Mouse (Mus musculus) MEL-GATA-1-ER (cell line): Measurements from ENCODE around the gene Zfp146.

ENCODE experiments used
- DNase-seq: peaks from one replicate; pipeline ENCODE4 v3.0.0-alpha.2; 2012; ENCODE audit warnings: low read depth; ENCODE audit errors: extremely low read depth

The Zfp146 gene

DNA sequence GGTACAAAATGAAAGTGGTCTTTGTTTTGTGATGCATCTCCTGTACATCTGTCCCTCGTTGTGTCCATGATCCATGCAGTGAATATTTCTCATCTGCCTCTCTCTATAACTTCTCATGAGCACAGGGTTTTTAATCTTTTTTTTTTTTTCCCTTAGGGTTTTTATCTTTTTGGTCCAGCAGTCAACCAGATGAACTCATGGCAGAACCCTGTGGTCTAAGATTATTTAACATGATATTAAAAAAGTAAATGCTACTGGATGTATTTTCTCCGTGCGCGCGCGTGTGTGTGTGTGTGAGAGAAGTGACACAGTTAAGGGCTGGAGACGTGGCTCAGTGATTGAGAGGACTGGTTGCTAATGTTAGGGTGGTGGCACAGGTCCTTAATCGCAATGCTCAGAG, 39.6 kb downstream of the Zfp146 start:
- no peak for DNase-seq

DNA sequence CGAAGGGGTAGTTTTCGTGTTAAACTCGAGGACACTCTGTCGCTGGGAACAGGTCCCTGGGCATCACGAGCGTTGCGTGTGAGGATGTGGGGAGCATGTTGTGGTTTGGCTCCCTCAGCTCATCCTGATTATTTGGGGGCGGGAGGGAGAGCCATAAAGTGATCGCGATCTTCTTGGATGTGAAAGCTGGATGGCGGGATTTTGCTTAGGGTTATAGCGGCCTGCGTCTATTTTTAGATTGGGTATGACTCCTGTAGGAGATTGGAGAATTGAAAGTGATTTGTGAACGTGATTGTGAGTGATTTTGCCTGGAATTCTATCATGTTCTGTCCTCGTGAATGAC, 47.4 kb downstream of the Zfp146 start:
- DNase-seq, result peak; percentile 27

GRCm38 (mm10) chr7:30121308-30122187, 48.0 kb downstream of the Zfp146 start, which contains the start of gene Zfp382:
Gene Zfp382 (plus strand): TSS chr7:30121942.
- peak; percentile 57 for DNase-seq

- peak; percentile 31 for DNase-seq
These were observed 51.6 kb downstream of the Zfp146 start for GRCm38 (mm10) chr7:30117935-30118334.

DNA sequence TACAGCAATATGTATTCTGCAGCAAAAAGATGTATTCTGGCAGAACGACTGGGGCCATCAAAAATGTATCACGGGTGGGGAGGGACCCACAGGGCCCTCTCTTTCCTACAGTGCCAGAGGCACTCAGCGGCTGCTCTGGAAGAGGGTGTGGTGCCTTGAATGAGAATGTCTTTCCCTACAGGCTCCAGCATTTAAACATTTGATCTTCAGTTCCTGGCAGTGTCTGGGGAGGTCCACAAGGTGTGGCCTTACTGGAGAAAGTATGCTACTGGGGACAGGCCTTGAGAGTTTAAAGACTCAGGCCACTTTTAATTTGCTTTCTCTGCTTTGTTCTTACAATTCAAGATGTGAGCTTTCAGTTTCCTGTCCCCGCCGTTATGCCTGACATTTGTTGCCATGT, 53.5 kb downstream of the Zfp146 start:
- no peak for DNase-seq
